Mouse (Mus musculus): ENCODE data around the gene Prl4a1.
"Not testable (repeated sequence)": the region's sequence is repeated elsewhere in the genome, so short reads cannot be mapped to it uniquely, and the experiment has no call there.

Prl4a1 gene

DNA sequence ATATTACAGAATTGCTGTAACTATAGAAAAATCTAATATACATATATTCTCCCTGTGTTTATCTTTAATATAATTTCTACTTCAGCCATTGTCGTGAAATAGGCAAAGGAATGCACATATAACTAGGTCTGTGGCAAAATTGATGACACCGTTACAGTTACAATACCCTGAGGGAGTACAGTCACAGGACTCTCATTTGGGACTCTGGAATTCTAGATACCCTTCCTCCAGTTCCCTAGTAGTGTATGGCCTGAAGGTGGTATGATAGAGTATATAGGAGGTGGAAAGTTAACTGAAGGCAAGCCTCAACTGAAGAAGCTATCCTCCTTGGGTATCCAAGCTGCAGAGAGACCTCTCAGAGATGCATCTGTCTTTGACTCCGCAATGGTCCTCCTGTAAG, at the start of gene Prl4a1:
Gene Prl4a1, plus strand, starts transcription at position 301 of the 400 bp plus-strand sequence.
- no peak for DNase-seq

DNA sequence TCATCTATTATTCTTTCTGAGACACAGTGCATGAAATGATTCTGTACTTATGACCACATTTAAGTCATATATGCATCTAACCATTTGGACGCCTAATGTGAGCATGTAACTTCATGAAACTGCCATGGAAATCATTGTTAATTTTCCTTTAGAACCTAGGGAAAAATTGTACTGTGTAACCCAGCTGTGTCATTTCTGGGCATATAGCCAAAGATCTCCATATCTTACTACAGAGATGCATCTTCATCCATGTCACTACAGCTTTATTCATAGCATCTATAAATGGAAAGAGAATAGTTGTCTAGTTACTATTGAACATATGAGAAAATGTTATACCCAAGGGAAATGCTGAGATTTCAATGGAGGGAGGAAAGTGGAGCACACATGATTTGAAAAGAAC, 43.1 kb upstream of the Prl4a1 start:
- DNase-seq, result no peak

DNA sequence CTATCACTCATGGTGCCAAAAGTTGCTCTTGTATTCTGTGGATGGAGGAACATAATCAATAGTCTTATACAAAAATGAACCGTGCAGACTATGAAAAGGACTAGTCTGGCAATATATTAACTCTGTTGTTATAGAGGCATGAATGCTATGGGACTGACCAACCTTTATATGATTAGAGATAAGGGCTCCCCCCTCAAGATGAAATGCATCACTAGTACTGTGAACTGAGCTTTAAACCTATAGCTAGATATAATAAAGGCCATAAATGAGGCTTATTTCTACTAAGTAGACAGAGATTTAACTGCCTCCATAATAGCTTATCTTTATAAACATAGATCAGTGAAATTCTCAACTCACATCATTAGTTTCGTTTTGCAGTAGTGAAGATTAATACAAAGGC, 41.7 kb upstream of the Prl4a1 start:
- DNase-seq, result not testable (repeated sequence)

GRCm38 (mm10) chr13:27977646-27978045, 38.4 kb upstream of the Prl4a1 start:
- no peak for DNase-seq

GRCm38 (mm10) chr13:27996557-27996956, 19.5 kb upstream of the Prl4a1 start:
- DNase-seq, result not testable (repeated sequence)

DNA sequence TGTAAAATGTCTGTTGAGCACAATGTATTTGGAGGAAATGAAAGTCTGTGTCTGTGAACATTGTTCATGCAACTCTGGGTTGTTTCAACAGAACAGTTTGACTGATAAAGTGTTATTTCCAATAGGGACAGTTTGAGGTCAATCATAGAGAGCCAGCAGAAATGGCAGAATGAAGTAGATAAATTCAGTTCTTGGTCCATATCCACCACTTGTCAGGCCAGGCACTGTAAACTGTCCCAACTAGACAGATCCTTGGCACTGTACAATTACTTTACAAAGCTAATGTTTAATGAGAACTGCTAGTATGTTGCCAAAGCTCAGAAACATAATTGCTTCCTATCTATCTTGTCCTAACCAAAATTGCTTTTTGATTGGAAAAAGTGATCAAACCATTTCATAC, 13.3 kb downstream of the Prl4a1 start:
- DNase-seq, result no peak

DNA sequence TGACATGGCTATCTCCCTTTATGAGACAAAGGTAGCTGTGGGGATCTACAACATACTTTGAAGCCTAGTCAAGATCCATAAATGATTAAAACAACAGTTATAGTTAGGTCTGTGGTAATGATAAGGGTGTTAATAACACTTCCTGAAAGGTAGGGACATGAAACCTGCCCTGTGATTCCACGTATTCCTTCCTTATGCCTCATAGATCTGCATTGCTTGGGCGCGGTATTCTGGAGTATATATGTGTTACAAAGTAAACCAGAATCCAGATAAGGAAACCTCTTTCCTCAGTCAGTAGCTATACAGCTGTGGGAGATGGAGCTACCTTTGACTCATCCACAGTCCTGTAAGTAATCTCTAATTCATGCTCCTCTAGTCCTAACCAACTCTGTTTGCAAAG, 53.3 kb downstream of the Prl4a1 start:
- no peak for DNase-seq

All from cerebellum, postnatal 25 days (tissue).